Mouse (Mus musculus): ENCODE measurements around the gene Lix1l. TPM values are rescaled to one million over a fixed set of nuclear protein-coding genes. Genes with fewer than 3 reads are reported as not detected.
A peak's percentile ranks its signal among the peaks of the same experiment; 100 is the strongest.

Gene Lix1l
- polyA plus RNA-seq, 1 experiment from 2014 or later: 6.4 TPM

GRCm38 (mm10) chr3:96571896-96572698 is 28.9 kb upstream of the Lix1l start:
- H3K4me1 ChIP-seq (ENCODE audit: control insufficient read depth, insufficient read depth, low read length): peaks cover 7% of the 10 kb centered on the region
- H3K36me3 ChIP-seq (ENCODE audit: control insufficient read depth, insufficient read depth, low read length): no peaks in the 10 kb centered on the region
- no peak overlapping the region for H3K9ac ChIP-seq (ENCODE audit: low read length)
- H3K4me2 ChIP-seq: no peak overlapping the region
- WGBS: 81% methylated on average over 16 of the region's 16 CpGs
- H3K9me3 ChIP-seq (ENCODE audit: control insufficient read depth, low read length): no peaks in the 10 kb centered on the region
- no peak overlapping the region for H3K4me3 ChIP-seq (ENCODE audit: low read depth, low read length)
- H3K27me3 ChIP-seq (ENCODE audit: control insufficient read depth, insufficient read depth, low read length): no peaks in the 10 kb centered on the region
- no peak for ATAC-seq (ENCODE audit: low FRiP score)
- no peak overlapping the region for H3K27ac ChIP-seq (ENCODE audit: low read depth, low read length)
- DNase-seq (ENCODE audit: low spot score, missing footprints): peak; percentile 84

GRCm38 (mm10) chr3:96573611-96574511 is 27.1 kb upstream of the Lix1l start:
- DNase-seq (ENCODE audit: low spot score, missing footprints) (peak; percentile 69), ATAC-seq (ENCODE audit: low FRiP score) (no peak)
- no peaks in the 10 kb centered on the region for H3K9me3 ChIP-seq (ENCODE audit: control insufficient read depth, low read length)
- H3K4me3 ChIP-seq (ENCODE audit: low read depth, low read length): no peak overlapping the region
- H3K9ac ChIP-seq (ENCODE audit: low read length): no peak overlapping the region
- WGBS: 83% methylated on average over 19 of the region's 19 CpGs
- H3K27ac ChIP-seq (ENCODE audit: low read depth, low read length): no peak overlapping the region
- H3K36me3 ChIP-seq (ENCODE audit: control insufficient read depth, insufficient read depth, low read length): no peaks in the 10 kb centered on the region
- H3K27me3 ChIP-seq (ENCODE audit: control insufficient read depth, insufficient read depth, low read length): no peaks in the 10 kb centered on the region
- H3K4me2 ChIP-seq: no peak overlapping the region
- H3K4me1 ChIP-seq (ENCODE audit: control insufficient read depth, insufficient read depth, low read length): peaks cover 10% of the 10 kb centered on the region

DNA sequence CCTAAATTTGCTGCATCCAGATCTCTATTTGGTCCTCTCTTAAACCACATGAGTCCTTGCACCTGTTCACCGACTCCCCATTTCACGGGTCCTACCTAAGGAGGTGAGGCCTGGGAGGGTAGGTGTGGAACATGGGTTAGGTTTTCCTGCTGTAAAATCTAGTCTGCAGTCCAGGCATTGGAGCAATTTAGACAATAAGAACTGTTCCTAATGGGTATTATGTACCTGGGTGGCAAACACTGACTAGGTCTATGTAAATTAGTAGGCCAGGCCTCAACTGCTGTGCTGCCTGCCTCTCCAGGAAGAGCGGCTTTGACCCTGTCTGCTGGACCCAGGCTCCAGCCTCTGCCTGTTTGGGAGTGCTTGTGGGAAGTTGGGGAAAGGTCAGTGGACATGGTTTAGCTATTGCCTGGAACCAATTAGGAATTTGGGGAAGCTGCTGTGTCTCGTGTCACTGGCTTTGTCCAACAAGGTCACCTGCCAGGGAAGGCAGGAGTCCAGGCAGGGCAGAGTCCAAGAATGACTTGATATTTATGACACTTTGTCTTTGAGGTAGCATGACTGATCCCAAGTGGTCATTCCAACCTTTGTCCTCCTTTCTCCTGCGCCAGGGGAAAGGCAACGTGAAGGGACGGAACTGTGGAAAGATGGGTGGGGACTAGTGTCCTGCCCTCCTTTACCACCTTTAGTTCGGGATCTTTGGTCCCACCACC is 25.5 kb upstream of the Lix1l start:
- Histone ChIP-seq H3K36me3 (ENCODE audit: control insufficient read depth, insufficient read depth, low read length) (no peaks in the 10 kb centered on the region), H3K4me1 (ENCODE audit: control insufficient read depth, insufficient read depth, low read length) (peaks cover 11% of the 10 kb centered on the region), H3K9me3 (ENCODE audit: control insufficient read depth, low read length) (no peaks in the 10 kb centered on the region), H3K4me2 (no peak overlapping the region), H3K4me3 (ENCODE audit: low read depth, low read length) (no peak overlapping the region), H3K27me3 (ENCODE audit: control insufficient read depth, insufficient read depth, low read length) (no peaks in the 10 kb centered on the region), H3K27ac (ENCODE audit: low read depth, low read length) (no peak overlapping the region), H3K9ac (ENCODE audit: low read length) (no peak overlapping the region)
- DNase-seq (ENCODE audit: low spot score, missing footprints): peak; percentile 75
- ATAC-seq (ENCODE audit: low FRiP score): no peak
- WGBS: 88% methylated on average over 8 of the region's 8 CpGs

GRCm38 (mm10) chr3:96576005-96576658 is 24.8 kb upstream of the Lix1l start:
- peak overlapping the region; percentile 30; the same call in 1 of the 2 replicates for H3K9ac ChIP-seq (ENCODE audit: low read length)

GRCm38 (mm10) chr3:96576690-96577541 is 24.0 kb upstream of the Lix1l start, which contains the start of gene Gm16253:
TSS of gene Gm16253 (plus strand) at chr3:96576984.
- WGBS: 36% methylated on average over 17 of the region's 17 CpGs
- Histone ChIP-seq H3K27me3 (ENCODE audit: control insufficient read depth, insufficient read depth, low read length) (no peaks in the 10 kb centered on the region), H3K4me2 (peak within 1 kb of the TSS; percentile 16; the same call in 1 of the 2 replicates), H3K9ac (ENCODE audit: low read length) (peak within 1 kb of the TSS; percentile 30; the same call in 1 of the 2 replicates), H3K9me3 (ENCODE audit: control insufficient read depth, low read length) (no peaks in the 10 kb centered on the region), H3K4me3 (ENCODE audit: low read depth, low read length) (no peak within 1 kb of the TSS), H3K36me3 (ENCODE audit: control insufficient read depth, insufficient read depth, low read length) (no peaks in the 10 kb centered on the region), H3K27ac (ENCODE audit: low read depth, low read length) (peak within 1 kb of the TSS; percentile 36; the same call in 1 of the 2 replicates), H3K4me1 (ENCODE audit: control insufficient read depth, insufficient read depth, low read length) (peaks cover 15% of the 10 kb centered on the region)
- DNase-seq (ENCODE audit: low spot score, missing footprints): peak; percentile 95
- peak; percentile 88 for ATAC-seq (ENCODE audit: low FRiP score)

More at GRCm38 (mm10) chr3:96576005-96576658, 24.8 kb upstream of the Lix1l start:
- Histone ChIP-seq H3K36me3 (ENCODE audit: control insufficient read depth, insufficient read depth, low read length) (no peaks in the 10 kb centered on the region), H3K4me1 (ENCODE audit: control insufficient read depth, insufficient read depth, low read length) (peaks cover 15% of the 10 kb centered on the region), H3K27me3 (ENCODE audit: control insufficient read depth, insufficient read depth, low read length) (no peaks in the 10 kb centered on the region), H3K4me2 (peak overlapping the region; percentile 16; the same call in 1 of the 2 replicates), H3K9me3 (ENCODE audit: control insufficient read depth, low read length) (no peaks in the 10 kb centered on the region), H3K27ac (ENCODE audit: low read depth, low read length) (peak overlapping the region; percentile 36; the same call in 1 of the 2 replicates), H3K4me3 (ENCODE audit: low read depth, low read length) (no peak overlapping the region)
- DNase-seq (ENCODE audit: low spot score, missing footprints) (no peak), ATAC-seq (ENCODE audit: low FRiP score) (no peak)
- 80% methylated on average over 14 of the region's 14 CpGs for WGBS

DNA sequence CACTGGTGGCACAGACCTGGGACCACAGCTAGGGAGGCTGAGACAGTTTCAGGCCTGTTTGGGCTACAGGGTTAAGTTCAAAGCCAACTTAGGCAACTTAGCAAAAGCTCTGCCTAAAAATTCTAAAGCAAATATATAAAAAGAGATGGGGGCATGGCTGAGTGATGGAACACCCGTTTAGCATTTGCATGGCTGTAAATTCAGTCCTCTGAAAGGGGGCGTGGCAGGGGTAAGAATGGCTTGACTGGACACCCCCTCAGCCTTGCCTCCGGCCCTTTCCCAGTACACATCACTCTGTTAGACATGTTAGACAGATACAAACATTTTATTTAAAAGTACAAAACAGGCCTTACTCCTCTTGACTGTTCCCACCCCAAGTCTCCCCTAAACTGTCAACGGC is 23.4 kb upstream of the Lix1l start:
- no peak overlapping the region for H3K4me2 ChIP-seq
- H3K27me3 ChIP-seq (ENCODE audit: control insufficient read depth, insufficient read depth, low read length): no peaks in the 10 kb centered on the region
- H3K4me3 ChIP-seq (ENCODE audit: low read depth, low read length): no peak overlapping the region
- peaks cover 15% of the 10 kb centered on the region for H3K4me1 ChIP-seq (ENCODE audit: control insufficient read depth, insufficient read depth, low read length)
- H3K36me3 ChIP-seq (ENCODE audit: control insufficient read depth, insufficient read depth, low read length): no peaks in the 10 kb centered on the region
- peak overlapping the region; percentile 27; the same call in 1 of the 2 replicates for H3K27ac ChIP-seq (ENCODE audit: low read depth, low read length)
- ATAC-seq (ENCODE audit: low FRiP score) (no peak), DNase-seq (ENCODE audit: low spot score, missing footprints) (no peak)
- no peak overlapping the region for H3K9ac ChIP-seq (ENCODE audit: low read length)
- WGBS: 86% methylated on average over 4 of the region's 4 CpGs
- H3K9me3 ChIP-seq (ENCODE audit: control insufficient read depth, low read length): no peaks in the 10 kb centered on the region

DNA sequence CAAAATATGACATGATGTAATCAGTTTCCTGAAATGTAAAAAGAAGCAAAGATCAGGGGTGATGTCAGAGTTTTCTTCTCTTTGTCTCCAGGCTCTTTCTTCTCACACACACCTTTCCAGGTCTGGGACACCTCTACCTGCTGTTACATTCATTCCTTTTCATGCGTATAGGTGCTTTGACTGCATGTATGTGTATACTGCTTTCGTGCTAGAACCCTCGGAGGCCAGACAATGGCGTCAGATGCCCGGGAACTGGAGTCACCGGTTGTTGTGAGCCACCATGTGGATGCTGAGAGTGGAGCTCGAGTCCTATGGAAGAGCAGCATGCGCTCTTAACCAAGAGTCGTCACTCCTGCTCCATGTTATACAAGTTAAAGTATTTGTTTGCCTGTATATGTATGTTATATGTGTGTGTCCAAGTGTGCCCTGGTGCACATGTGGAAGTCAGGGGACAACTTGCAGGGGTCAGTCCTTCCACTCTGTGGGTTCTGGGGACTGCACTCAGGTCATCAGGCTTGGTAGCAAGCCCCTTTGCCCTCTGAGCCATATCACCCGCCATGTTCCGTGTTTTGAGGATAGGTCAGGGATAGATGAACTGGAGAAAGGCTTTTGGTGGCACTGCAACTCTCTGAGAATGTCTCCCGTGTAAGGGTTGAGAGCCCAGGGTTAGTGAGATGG is 22.2 kb upstream of the Lix1l start:
- 81% methylated on average over 12 of the region's 12 CpGs for WGBS
- Histone ChIP-seq H3K4me1 (ENCODE audit: control insufficient read depth, insufficient read depth, low read length) (peaks cover 15% of the 10 kb centered on the region), H3K27me3 (ENCODE audit: control insufficient read depth, insufficient read depth, low read length) (no peaks in the 10 kb centered on the region), H3K36me3 (ENCODE audit: control insufficient read depth, insufficient read depth, low read length) (no peaks in the 10 kb centered on the region), H3K4me2 (no peak overlapping the region), H3K9me3 (ENCODE audit: control insufficient read depth, low read length) (no peaks in the 10 kb centered on the region), H3K4me3 (ENCODE audit: low read depth, low read length) (no peak overlapping the region), H3K9ac (ENCODE audit: low read length) (no peak overlapping the region), H3K27ac (ENCODE audit: low read depth, low read length) (no peak overlapping the region)
- ATAC-seq (ENCODE audit: low FRiP score): no peak
- DNase-seq (ENCODE audit: low spot score, missing footprints): no peak

Measured in midbrain, embryonic 11.5 days (tissue).